Mouse (Mus musculus) CD4-positive helper T cell, adult 2 months (primary cell): ENCODE measurements at regions not wholly inside any gene's neighbourhood (a gene's known extent, or its start where the extent isn't known, plus 50 kb on each side); places are given as distances from the start of the nearest gene placed in this dataset.

Experiments used
- DNase-seq: peaks from one replicate; pipeline ENCODE4 v3.0.0-alpha.2; 2012; ENCODE audit warnings: low read depth, missing footprints, low spot score

DNA sequence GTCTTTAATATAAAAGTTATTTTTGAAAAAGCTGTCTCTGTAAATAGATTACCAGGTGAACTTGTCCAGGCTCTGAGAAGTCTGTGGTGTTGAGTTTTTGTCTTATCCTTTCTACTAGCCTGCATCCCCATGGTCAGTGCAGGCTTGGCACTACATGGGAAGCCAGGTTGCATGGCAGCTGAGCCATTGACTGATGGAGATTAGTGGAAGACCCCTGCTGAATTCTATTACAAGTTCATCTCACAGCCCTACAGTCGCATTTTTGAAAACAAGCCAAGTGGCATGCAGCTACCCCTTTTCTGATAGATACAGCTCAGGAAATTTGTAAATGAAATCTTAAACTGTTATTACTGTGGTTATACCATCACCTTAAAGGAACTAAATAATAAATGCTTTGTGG lies 101.2 kb upstream of the Fam184a start:
- DNase-seq: no peak

DNA sequence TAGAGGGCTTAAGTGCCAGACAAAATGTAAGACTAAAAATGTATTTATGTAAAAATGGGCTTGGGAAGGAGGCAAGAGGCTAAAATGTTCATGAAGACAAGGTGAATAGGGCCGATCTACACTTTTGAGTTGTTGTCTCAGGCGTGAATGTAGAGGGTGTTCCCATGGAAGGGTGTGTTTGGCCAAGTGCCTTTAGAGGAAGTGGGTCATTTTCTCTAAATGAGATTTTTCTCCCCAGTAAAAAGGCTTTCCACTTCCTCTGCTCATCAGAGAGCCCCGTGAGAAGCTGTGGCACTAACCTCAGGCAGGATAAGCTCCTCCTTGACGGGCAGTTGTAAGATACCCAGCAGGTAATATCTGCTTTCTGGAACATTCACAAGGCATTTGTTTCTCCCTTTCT lies 99.6 kb upstream of the Fam184a start:
- DNase-seq: no peak

DNA sequence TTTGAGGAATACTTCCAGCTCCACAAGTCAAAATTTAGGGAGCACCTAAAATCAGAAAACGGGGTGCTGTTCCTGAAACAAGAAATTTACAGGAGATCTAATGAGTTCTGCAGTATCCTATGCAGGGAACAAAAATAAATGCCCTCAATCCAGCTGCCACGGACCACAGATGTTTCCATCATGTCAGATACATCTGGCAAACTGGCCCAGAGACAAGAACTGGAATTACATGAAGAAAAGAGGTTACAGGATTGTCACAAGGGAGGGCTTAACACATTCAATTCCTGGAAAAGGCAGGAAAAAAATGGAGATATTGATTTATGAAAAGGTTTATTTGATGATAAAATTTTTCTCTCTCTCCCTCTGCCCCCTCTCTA lies 62.3 kb upstream of the Fam184a start:
- DNase-seq: no peak

DNA sequence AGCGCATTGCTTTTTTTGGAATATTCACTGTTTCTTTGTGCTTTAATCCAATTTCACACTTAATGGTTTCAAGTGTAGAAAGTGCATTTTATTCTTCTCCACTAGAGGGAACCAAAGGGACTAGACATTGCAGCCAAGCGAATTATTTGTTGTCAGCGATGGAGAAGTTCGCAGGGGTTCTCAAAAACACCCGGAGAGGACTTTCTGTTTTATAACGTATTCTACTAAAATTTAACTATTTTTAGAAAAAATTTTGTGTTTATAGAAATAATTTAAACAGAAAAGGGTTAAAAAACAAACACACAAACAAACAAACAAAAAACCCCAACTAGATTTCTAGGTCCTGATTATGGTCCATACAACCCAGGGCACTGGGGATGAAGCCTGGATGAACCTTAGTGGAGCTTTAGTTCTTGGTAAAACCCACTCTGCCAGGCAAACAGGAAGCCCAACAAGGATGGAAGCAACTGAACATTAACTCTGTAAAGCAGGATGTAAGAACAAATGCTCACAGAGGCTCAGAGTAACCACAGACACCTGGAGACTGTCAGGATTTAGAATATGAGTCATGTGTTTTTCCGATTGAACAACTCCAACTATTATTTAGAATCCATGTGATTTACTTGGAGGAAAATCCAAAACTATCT lies 61.8 kb upstream of the Fam184a start:
- peak; percentile 25 for DNase-seq

DNA sequence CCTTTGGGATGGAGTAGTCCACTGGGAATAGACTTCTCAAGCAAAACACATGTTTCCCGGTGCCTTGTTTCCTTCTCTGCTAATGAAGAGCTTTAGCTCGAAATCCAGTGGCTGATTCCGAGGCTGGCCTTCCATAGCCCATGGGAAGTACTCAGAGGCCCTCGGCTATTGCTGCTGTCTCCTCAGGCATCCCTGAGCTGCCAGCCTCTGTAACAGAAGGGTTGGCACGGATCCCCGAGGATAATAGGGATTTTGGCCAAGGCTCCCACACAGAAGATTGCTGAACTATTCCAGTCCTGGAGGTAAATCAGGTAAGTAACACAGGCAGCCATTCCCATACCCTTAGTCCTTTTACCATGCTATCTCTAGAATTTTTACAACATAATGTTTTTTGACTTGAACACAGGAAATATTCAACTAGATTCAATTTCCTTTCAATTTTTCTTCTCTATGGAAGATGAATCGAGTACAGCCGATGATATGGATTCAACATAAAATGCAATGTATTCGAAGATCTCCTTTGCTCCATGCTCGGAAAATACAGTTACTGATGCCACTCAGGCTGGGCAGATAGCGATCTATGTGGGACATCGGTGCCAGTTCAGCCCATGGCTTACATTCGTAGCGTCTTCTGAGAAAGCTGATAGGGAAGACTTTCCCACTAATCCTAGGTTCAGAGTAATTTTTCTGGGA lies 61.1 kb upstream of the Fam184a start:
- DNase-seq: no peak

DNA sequence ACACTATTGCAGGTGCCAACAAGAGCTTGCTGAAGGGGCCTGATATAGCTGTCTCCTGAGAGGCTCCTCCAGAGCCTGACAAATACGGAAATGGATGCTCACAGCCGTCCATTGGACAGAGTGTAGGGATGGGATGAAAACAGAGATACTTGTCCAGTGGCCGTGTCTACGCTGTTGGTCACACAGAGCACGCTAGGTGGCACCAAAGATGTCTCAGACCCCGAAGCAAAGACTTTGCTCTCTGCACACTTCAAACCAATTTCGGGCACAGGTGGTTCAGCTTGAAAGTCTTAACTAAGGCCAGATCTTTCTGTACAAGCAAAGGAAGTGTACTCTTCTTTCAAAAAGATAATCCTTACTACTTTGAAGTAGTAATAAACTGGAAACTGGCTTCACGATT lies 55.8 kb upstream of the Fam184a start:
- no peak for DNase-seq

DNA sequence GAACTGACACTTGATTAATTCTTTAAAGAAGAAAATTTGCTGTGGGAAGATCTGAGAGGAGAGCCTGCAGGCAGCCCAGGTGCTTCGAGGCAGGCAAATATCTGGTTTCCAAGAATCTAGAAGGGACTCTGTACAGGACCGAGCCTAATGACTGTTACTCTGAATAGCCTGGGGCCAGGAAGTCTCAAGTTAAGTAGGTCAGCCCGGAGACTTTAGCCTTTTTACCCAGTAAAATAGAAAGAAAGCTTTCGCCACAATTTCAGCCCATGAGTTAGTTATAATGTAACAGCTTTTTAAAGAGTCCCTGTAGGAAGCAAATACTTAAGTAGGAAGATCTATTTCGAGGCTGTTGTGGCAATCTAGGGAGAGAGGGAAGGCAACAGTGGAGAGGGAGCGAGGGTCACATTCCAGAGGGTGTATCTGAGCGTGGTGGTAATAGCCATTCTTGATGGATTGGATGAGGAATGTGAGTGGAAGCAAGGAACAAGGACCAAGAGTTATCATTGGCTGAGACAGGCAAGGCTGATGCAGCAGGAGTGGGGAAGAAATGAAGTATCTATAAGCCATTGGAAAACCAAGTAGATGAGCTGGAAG lies 50.2 kb upstream of the Fam184a start:
- DNase-seq: no peak
